Mouse (Mus musculus) erythroblast, embryonic 14.5 days (primary cell): ENCODE results near the gene Gng7.

Source experiments
- GATA1 ChIP-seq: IDR thresholded peaks from 2 replicates; pipeline ENCODE4 v1.6.1; 2012; ENCODE audit warnings: low read length, inconsistent platforms, mixed read lengths
- TAL1 ChIP-seq: IDR thresholded peaks from 3 replicates; pipeline ENCODE4 v1.6.1; 2012; ENCODE audit warnings: low read length, inconsistent platforms, mixed read lengths

- TF ChIP-seq TAL1 (no peak), GATA1 (no peak)
Observed at GRCm38 (mm10) chr10:80991007-80991406, 23.7 kb downstream of the Gng7 start.
